Mouse (Mus musculus): ENCODE results near the gene Ube2o. TPM values are rescaled to one million over a fixed set of nuclear protein-coding genes. Genes with fewer than 3 reads are reported as not detected.

Ube2o gene
- total and polyA plus RNA-seq, 2 experiments from 2014 or later, result 31.3 to 112 TPM

DNA sequence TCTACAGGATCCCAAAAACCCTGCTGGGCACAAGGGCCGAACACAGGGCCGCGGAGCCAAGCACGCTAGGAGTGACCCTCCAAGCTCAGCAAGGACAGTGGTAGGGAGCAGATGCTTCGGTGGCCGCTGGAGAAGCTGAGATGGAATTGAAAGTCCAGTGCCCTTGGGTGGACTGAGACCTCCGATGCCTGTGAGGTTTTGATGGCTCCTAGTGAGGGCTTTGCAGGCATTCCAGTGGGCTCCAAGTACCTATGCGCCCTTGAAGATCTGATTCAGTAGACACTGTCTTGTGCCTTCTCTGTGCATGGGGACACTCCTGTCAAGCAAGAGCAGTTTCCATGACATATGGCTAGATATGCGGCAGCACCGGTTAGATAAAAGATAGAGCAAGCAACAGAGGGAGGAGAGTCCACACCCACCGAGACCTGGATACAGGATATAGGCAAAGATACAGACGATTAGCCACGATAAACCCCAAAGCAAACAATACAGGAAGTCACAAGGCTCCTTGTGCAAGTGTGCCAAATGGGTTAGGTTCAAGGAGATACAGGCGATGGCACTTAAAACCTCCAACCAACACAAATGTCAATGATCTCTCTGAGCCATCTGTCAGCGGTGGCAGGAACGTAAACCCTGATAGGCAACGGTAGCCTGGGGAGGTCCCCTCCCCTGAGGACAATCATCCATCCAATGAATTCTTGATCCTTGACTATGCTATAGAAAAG lies 74.9 kb downstream of the Ube2o start:
- no peaks in the 10 kb centered on the region for H3K9me3 ChIP-seq (ENCODE audit: low read length)
- no peak overlapping the region for H3K4me2 ChIP-seq (ENCODE audit: low read depth, low read length)
- H3K27ac ChIP-seq, result no peak overlapping the region
- no peak overlapping the region for H3K4me3 ChIP-seq (ENCODE audit: low read length)
- no peak for DNase-seq (ENCODE audit: low spot score)
- no peak for ATAC-seq
- no peaks in the 10 kb centered on the region for H3K36me3 ChIP-seq (ENCODE audit: insufficient read depth, low read length)
- 82% methylated on average over 17 of the region's 17 CpGs for WGBS
- H3K9ac ChIP-seq (replicated peaks; ENCODE audit: low read length), result no peak overlapping the region
- no peaks in the 10 kb centered on the region for H3K27me3 ChIP-seq (ENCODE audit: insufficient read depth, low read length)
- no peaks in the 10 kb centered on the region for H3K4me1 ChIP-seq (ENCODE audit: insufficient read depth, low read length)
- TF ChIP-seq CTCF (IDR thresholded peaks at IDR 0.05; ENCODE audit: low read depth), result no peak

GRCm38 (mm10) chr11:116505573-116505972 lies 75.7 kb downstream of the Ube2o start:
- WGBS, result 61% methylated on average over 5 of the region's 5 CpGs

DNA sequence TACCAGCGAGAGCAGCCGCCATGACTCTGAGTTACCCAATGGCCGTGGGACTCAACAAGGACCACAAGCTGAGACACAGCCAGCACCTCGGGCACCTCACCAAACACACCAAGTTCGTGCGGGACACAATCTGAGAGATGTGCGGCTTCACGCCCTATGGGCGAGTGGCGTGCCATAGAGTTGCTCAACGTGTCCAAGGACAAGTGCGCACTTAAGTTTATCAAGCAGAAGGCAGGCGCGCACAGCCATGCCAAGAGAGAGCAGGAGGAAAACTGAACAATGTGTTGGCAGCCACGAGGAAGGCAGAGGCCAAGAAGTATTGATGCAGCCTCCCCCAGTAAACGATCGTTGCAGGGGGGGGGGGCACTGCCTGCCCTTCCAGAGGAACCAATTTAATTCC lies 76.7 kb downstream of the Ube2o start:
- H3K27me3 ChIP-seq (ENCODE audit: insufficient read depth, low read length), result no peaks in the 10 kb centered on the region
- no peak overlapping the region for H3K27ac ChIP-seq
- H3K4me1 ChIP-seq (ENCODE audit: insufficient read depth, low read length), result no peaks in the 10 kb centered on the region
- no peaks in the 10 kb centered on the region for H3K36me3 ChIP-seq (ENCODE audit: insufficient read depth, low read length)
- 81% methylated on average over 17 of the region's 17 CpGs for WGBS
- TF ChIP-seq CTCF (IDR thresholded peaks at IDR 0.05; ENCODE audit: low read depth), result no peak
- H3K4me3 ChIP-seq (ENCODE audit: low read length), result no peak overlapping the region
- ATAC-seq (no peak), DNase-seq (ENCODE audit: low spot score) (no peak)
- no peaks in the 10 kb centered on the region for H3K9me3 ChIP-seq (ENCODE audit: low read length)
- H3K4me2 ChIP-seq (ENCODE audit: low read depth, low read length), result no peak overlapping the region
- no peak overlapping the region for H3K9ac ChIP-seq (replicated peaks; ENCODE audit: low read length)

More at GRCm38 (mm10) chr11:116505573-116505972, 75.7 kb downstream of the Ube2o start:
- no peak for DNase-seq (ENCODE audit: low spot score)
- Histone ChIP-seq H3K27ac (no peak overlapping the region), H3K4me3 (ENCODE audit: low read length) (no peak overlapping the region), H3K36me3 (ENCODE audit: insufficient read depth, low read length) (no peaks in the 10 kb centered on the region), H3K4me1 (ENCODE audit: insufficient read depth, low read length) (no peaks in the 10 kb centered on the region), H3K9ac (replicated peaks; ENCODE audit: low read length) (no peak overlapping the region), H3K27me3 (ENCODE audit: insufficient read depth, low read length) (no peaks in the 10 kb centered on the region), H3K9me3 (ENCODE audit: low read length) (no peaks in the 10 kb centered on the region), H3K4me2 (ENCODE audit: low read depth, low read length) (no peak overlapping the region)
- TF ChIP-seq CTCF (IDR thresholded peaks at IDR 0.05; ENCODE audit: low read depth), result no peak
- ATAC-seq, result no peak

- H3K4me2 ChIP-seq (ENCODE audit: low read depth, low read length), result no peak overlapping the region
- no peaks in the 10 kb centered on the region for H3K27me3 ChIP-seq (ENCODE audit: insufficient read depth, low read length)
- peak overlapping the region; percentile 43; the same call in 1 of the 2 replicates for H3K27ac ChIP-seq
- no peaks in the 10 kb centered on the region for H3K4me1 ChIP-seq (ENCODE audit: insufficient read depth, low read length)
- no peaks in the 10 kb centered on the region for H3K36me3 ChIP-seq (ENCODE audit: insufficient read depth, low read length)
- H3K9ac ChIP-seq (replicated peaks; ENCODE audit: low read length), result no peak overlapping the region
- DNase-seq (ENCODE audit: low spot score), result peak; percentile 85
- WGBS, result 17% methylated on average over 7 of the region's 7 CpGs
- H3K9me3 ChIP-seq (ENCODE audit: low read length), result no peaks in the 10 kb centered on the region
- TF ChIP-seq CTCF (IDR thresholded peaks at IDR 0.05; ENCODE audit: low read depth), result peak; percentile 75
- peak; percentile 76 for ATAC-seq
- no peak overlapping the region for H3K4me3 ChIP-seq (ENCODE audit: low read length)
These were observed 80.1 kb downstream of the Ube2o start for GRCm38 (mm10) chr11:116501005-116501746.

DNA sequence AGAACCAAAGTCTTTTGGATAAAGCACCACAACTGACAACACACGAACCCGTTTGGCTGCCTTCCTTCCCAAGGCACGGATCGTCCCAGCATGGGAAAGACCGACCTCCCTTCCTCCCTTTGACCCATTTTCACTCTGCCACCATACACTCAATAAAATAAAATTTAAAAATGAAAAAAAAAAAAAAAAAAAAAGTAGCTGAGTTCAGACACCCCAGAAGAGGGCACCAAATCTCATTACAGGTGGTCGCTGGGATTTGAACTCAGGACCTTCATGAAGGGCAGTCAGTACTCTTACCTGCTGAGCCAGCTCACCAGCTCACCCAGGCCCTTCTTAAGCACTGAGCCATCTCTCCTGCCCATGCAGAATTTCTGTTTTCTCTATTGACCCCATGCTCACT lies 82.2 kb downstream of the Ube2o start:
- ATAC-seq, result no peak

DNA sequence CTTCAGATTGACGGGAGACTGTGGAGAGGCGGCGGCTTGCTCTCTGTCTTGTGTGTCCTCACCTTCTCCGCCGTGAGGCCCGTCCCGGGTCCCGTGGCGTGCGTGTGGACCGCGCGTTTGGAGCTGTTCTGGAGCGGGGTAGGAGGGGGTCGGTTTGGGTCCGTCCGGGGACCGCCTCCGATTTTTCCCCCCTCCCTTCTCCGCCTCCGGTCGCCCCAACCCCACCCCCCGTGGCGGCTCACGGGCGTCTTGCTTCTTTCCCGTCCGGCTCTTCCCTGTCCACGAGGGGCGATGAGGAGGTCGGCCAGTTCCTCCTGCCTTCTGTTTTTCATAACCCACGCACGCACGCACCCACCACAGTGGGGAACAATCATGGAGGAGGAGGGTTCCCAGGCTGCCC lies 82.7 kb downstream of the Ube2o start:
- Histone ChIP-seq H3K36me3 (ENCODE audit: insufficient read depth, low read length) (no peaks in the 10 kb centered on the region), H3K9me3 (ENCODE audit: low read length) (no peaks in the 10 kb centered on the region), H3K27ac (no peak overlapping the region), H3K9ac (replicated peaks; ENCODE audit: low read length) (no peak overlapping the region), H3K4me2 (ENCODE audit: low read depth, low read length) (peak overlapping the region; percentile 48), H3K4me1 (ENCODE audit: insufficient read depth, low read length) (no peaks in the 10 kb centered on the region), H3K27me3 (ENCODE audit: insufficient read depth, low read length) (no peaks in the 10 kb centered on the region), H3K4me3 (ENCODE audit: low read length) (peak overlapping the region; percentile 18)
- no peak for DNase-seq (ENCODE audit: low spot score)
- WGBS, result 31% methylated on average over 33 of the region's 34 CpGs
- no peak for ATAC-seq
- no peak for TF ChIP-seq CTCF (IDR thresholded peaks at IDR 0.05; ENCODE audit: low read depth)

More for the DNA sequence above, 82.2 kb downstream of the Ube2o start:
- H3K9ac ChIP-seq (replicated peaks; ENCODE audit: low read length), result no peak overlapping the region
- H3K27ac ChIP-seq, result no peak overlapping the region
- H3K36me3 ChIP-seq (ENCODE audit: insufficient read depth, low read length), result no peaks in the 10 kb centered on the region
- no peaks in the 10 kb centered on the region for H3K9me3 ChIP-seq (ENCODE audit: low read length)
- TF ChIP-seq CTCF (IDR thresholded peaks at IDR 0.05; ENCODE audit: low read depth), result no peak
- no peak for DNase-seq (ENCODE audit: low spot score)
- H3K4me3 ChIP-seq (ENCODE audit: low read length), result no peak overlapping the region
- 51% methylated on average over 6 of the region's 6 CpGs for WGBS
- H3K27me3 ChIP-seq (ENCODE audit: insufficient read depth, low read length), result no peaks in the 10 kb centered on the region
- H3K4me2 ChIP-seq (ENCODE audit: low read depth, low read length), result peak overlapping the region; percentile 48; the same call in 1 of the 2 replicates
- H3K4me1 ChIP-seq (ENCODE audit: insufficient read depth, low read length), result no peaks in the 10 kb centered on the region

GRCm38 (mm10) chr11:116497313-116497712 lies 83.9 kb downstream of the Ube2o start:
- WGBS, result 84% methylated on average over 4 of the region's 4 CpGs
- no peak for ATAC-seq

More at GRCm38 (mm10) chr11:116497313-116497712, 83.9 kb downstream of the Ube2o start:
- Histone ChIP-seq H3K27ac (no peak overlapping the region), H3K9me3 (ENCODE audit: low read length) (no peaks in the 10 kb centered on the region), H3K36me3 (ENCODE audit: insufficient read depth, low read length) (no peaks in the 10 kb centered on the region), H3K4me3 (ENCODE audit: low read length) (no peak overlapping the region), H3K4me2 (ENCODE audit: low read depth, low read length) (no peak overlapping the region), H3K27me3 (ENCODE audit: insufficient read depth, low read length) (no peaks in the 10 kb centered on the region), H3K9ac (replicated peaks; ENCODE audit: low read length) (no peak overlapping the region), H3K4me1 (ENCODE audit: insufficient read depth, low read length) (no peaks in the 10 kb centered on the region)
- DNase-seq (ENCODE audit: low spot score), result no peak
- TF ChIP-seq CTCF (IDR thresholded peaks at IDR 0.05; ENCODE audit: low read depth), result no peak
